Mouse (Mus musculus) midbrain, postnatal 0 days (tissue): ENCODE measurements around the gene Ugt2b36. TPM values are rescaled to one million over a fixed set of nuclear protein-coding genes. Genes with fewer than 3 reads are reported as not detected.
"Not testable (repeated sequence)": the region's sequence is repeated elsewhere in the genome, so short reads cannot be mapped to it uniquely, and the experiment has no call there.

Source experiments
- ATAC-seq: fragments of 200-750 bp; cut with Nextera tagmentation; 2 replicates; pipeline ENCODE4 v1.8.0; 2017; ENCODE audit warnings: moderate number of reproducible peaks, mild to moderate bottlenecking, moderate TSS enrichment, moderate library complexity; ENCODE audit not compliant: low FRiP score
- DNase-seq: peaks from one replicate; pipeline ENCODE4 v3.0.0-alpha.2; 2015; ENCODE audit warnings: low spot score
- H3K27ac ChIP-seq: fragments of 300-500 bp; sonication (generic); 2 replicates; pipeline ENCODE4 v1.5.1; 2014; ENCODE audit warnings: low read depth, mild to moderate bottlenecking, low read length, mixed read lengths
- H3K27me3 ChIP-seq: fragments of 300-500 bp; sonication (generic); 2 replicates; pipeline ENCODE4 v1.6.1; 2014; ENCODE audit warnings: low read length, control low read depth, mixed read lengths; ENCODE audit not compliant: insufficient read depth
- H3K36me3 ChIP-seq: fragments of 300-500 bp; sonication (generic); 2 replicates; pipeline ENCODE4 v1.6.1; 2014; ENCODE audit warnings: low read length, control low read depth, mixed read lengths; ENCODE audit not compliant: insufficient read depth
- H3K4me1 ChIP-seq: fragments of 300-500 bp; sonication (generic); 2 replicates; pipeline ENCODE4 v1.6.1; 2014; ENCODE audit warnings: mild to moderate bottlenecking, control low read depth, antibody characterized with exemption, low read length, mixed read lengths; ENCODE audit not compliant: insufficient read depth
- H3K4me2 ChIP-seq: fragments of 300-500 bp; sonication (generic); 2 replicates; pipeline ENCODE4 v1.6.1; 2014; ENCODE audit warnings: low read depth, mild to moderate bottlenecking, low read length, mixed read lengths; ENCODE audit not compliant: poor library complexity, severe bottlenecking
- H3K4me3 ChIP-seq: fragments of 300-500 bp; sonication (generic); 2 replicates; pipeline ENCODE4 v1.5.1; 2014; ENCODE audit warnings: low read depth, mild to moderate bottlenecking, low read length, moderate library complexity
- H3K9ac ChIP-seq: fragments of 300-500 bp; sonication (generic); replicated peaks from 2 replicates; pipeline ENCODE4 v1.6.1; 2014; ENCODE audit warnings: mild to moderate bottlenecking, low read length, moderate library complexity, mixed read lengths; ENCODE audit not compliant: poor library complexity, severe bottlenecking
- H3K9me3 ChIP-seq: fragments of 300-500 bp; sonication (generic); 2 replicates; pipeline ENCODE4 v1.6.1; 2016; ENCODE audit warnings: low read length, control low read depth
- CTCF ChIP-seq: IDR thresholded peaks from 2 replicates; pipeline ENCODE4 v1.5.1; 2016; ENCODE audit warnings: antibody characterized with exemption, mild to moderate bottlenecking
- WGBS: fragments of 180-500 bp; shearing (Covaris S2); extraction: QIAGEN DNeasy Blood & Tissue Kit; methylation state at CpG from one replicate; pipeline ENCODE4 v1.1.7; 2014; 5-methylcytosine and 5-hydroxymethylcytosine counted together
- polyA plus RNA-seq: library from polyadenylated mRNA; unstranded; fragments of >200 nt; fragmentation: Nextera tagmentation; extraction: Ambion mirVana; gene quantifications from 2 replicates; pipeline ENCODE4 v1.2.1, GENCODE M21; 2015
- total RNA-seq: library from RNA; depleted of rRNA; stranded (reverse); fragments of >200 nt; gene quantifications from 2 replicates; pipeline ENCODE4 v1.2.3, GENCODE M21; 2014; rRNA removed

Gene Ugt2b36
- total RNA-seq, result not detected in 2 replicates
- polyA plus RNA-seq, result not detected in 2 replicates

DNA sequence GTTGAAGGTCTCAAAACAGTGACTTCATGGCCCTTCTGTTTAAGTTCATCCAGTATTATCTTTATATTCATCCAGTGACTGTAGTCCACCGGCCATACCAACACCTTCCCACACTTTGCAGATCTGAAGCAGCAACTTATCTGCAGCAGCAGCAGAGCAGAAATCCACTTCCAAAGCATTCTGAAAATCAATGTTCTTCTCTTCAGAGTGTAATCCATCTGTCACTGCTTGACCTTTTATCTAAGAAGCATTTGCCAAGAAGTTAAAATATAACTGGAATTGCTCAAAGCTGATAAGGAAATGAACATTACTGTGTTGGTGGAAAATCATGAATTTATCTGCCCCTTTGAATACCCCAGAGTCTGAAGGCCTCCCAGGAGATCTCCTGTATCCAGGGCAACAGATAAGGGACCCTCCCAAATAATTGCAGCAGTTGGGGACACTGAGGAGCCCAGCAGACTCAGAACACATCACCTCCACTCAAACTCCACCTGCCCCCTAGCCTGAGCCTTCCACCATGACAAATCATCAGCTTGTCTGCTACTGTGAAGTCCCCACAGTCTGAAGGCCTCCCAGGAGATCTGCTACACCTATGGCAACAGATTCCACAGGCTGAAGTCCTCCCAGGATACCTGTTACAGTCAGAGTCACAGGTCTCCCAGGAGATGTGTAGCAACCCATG is at the start of gene Ugt2b36:
Gene Ugt2b36 (minus strand): TSS at position 210 of the 682 bp plus-strand sequence.
- WGBS, result 84% methylated on average over 1 of the region's 1 CpGs
- Histone ChIP-seq H3K36me3 (no peaks in the 10 kb centered on the region), H3K4me1 (no peaks in the 10 kb centered on the region), H3K4me3 (no peak within 1 kb of the TSS), H3K4me2 (no peak within 1 kb of the TSS), H3K27ac (no peak within 1 kb of the TSS), H3K9me3 (no peaks in the 10 kb centered on the region), H3K9ac (no peak within 1 kb of the TSS), H3K27me3 (no peaks in the 10 kb centered on the region)
- no peak for TF ChIP-seq CTCF
- no peak for DNase-seq
- ATAC-seq, result no peak

DNA sequence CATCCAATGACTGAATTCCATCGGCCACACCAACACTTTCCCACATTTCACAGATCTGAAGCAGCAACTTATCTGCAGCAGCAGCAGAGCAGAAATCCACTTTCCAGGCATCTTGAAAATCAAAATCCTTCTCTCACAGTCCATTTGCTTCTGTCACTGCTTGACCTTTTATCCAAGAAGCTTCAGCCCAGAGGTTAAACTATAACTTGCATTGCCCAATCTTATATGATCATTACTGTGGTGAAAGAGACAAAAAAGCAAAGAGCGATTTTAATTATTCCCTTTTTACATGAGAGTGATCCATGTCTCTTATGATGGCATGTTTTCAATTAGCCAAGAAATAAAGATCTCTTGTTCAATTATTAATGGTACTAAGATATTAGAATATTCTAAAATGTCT is 47.8 kb upstream of the Ugt2b36 start, which contains the start of gene Ugt2b5:
Gene Ugt2b5 (minus strand): TSS at position 123 of the 400 bp plus-strand sequence.
- DNase-seq, H3K4me2 ChIP-seq, H3K36me3 ChIP-seq, H3K27me3 ChIP-seq, H3K4me1 ChIP-seq, H3K9me3 ChIP-seq, ATAC-seq, H3K9ac ChIP-seq, H3K4me3 ChIP-seq, H3K27ac ChIP-seq: not testable (repeated sequence)
- WGBS, result 97% methylated on average over 1 of the region's 2 CpGs

DNA sequence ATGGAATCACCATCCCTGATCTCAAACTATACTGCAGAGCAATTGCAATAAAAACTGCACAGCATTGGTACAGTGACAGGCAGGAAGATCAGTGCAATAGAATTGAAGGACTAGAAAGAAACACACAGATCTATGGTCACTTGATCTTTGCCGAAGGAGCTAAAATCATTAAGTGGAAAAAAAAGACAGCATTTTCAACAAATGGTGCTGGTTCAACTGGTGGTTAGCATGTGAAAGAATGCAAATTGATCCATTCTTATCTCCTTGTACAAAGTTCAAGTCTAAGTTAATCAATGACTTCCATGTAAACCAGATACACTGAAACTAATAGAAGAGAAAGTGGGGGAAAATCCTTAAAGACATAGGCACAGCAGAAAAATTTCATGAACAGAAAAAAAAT is 11.3 kb upstream of the Ugt2b36 start:
- H3K4me3 ChIP-seq, H3K4me2 ChIP-seq, H3K27me3 ChIP-seq, H3K36me3 ChIP-seq, H3K9me3 ChIP-seq, DNase-seq, H3K4me1 ChIP-seq, H3K27ac ChIP-seq, H3K9ac ChIP-seq, ATAC-seq: not testable (repeated sequence)
- 89% methylated on average over 1 of the region's 1 CpGs for WGBS

DNA sequence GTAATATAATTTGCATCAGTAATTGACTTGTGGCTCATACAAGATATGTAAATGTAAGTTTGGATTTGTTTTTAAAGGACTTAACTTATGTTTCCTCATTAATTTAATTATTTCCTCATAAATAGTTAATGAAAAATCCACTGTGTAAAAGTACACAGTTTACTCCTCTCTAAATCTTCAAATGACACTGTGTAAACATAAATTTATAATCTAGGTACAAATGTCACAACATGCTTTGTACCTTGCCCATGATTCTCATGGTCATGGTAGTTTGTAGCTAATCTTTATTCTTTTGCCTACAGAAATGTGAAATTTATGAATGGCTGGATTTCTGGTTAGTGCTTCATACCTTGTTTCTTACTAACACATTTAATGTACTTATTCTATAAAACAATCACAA is 1.2 kb downstream of the Ugt2b36 start:
- DNase-seq, result no peak
- no peaks in the 10 kb centered on the region for H3K36me3 ChIP-seq
- H3K4me3 ChIP-seq, result no peak overlapping the region
- TF ChIP-seq CTCF, result no peak
- H3K27me3 ChIP-seq, result no peaks in the 10 kb centered on the region
- H3K4me1 ChIP-seq, result no peaks in the 10 kb centered on the region
- no peaks in the 10 kb centered on the region for H3K9me3 ChIP-seq
- no peak overlapping the region for H3K27ac ChIP-seq
- no peak overlapping the region for H3K9ac ChIP-seq
- ATAC-seq, result no peak
- no peak overlapping the region for H3K4me2 ChIP-seq

DNA sequence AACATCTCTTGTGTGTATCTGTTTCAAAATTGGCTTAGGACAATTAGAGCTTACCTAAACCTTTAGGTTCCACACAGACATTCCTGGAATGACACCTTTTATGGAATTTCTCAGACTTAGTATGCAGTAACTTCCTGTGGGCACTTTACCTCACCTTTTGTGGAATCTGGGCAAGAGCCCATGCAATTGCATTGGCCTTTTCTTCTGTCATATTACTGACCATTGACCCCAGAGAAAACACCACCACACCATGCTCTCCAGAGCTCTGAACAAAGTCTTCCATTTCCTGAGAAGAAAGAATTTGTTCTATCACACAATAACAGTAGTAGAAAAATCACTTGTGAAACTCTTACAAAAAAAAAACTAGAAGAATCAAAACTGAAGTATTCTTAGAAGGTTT is 3.1 kb downstream of the Ugt2b36 start:
- DNase-seq (no peak), ATAC-seq (no peak)
- H3K4me1 ChIP-seq, result no peaks in the 10 kb centered on the region
- H3K4me2 ChIP-seq, result no peak overlapping the region
- H3K9ac ChIP-seq, result no peak overlapping the region
- H3K27ac ChIP-seq, result no peak overlapping the region
- no peaks in the 10 kb centered on the region for H3K36me3 ChIP-seq
- no peak overlapping the region for H3K4me3 ChIP-seq
- TF ChIP-seq CTCF, result no peak
- no peaks in the 10 kb centered on the region for H3K9me3 ChIP-seq
- no peaks in the 10 kb centered on the region for H3K27me3 ChIP-seq

DNA sequence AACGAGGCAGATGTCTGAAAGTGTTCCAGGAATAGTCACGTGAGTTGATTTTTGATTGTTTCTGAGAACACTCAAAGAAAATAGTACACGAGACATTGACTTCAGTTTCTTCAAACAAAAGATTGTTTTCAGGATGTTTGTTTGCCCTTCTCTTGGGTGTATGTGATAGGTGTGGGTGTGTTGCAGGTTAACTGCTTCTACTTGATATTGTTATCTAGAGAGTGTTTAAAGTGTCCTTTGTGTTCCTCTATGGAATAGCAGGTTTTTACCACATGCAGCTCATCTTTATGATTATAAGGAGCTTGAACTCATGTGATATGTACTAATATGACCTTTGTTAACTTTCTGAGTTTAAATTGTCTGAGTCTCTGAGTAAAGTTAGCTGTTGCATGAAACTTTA is 6.1 kb downstream of the Ugt2b36 start:
- no peak overlapping the region for H3K9ac ChIP-seq
- H3K9me3 ChIP-seq, result no peaks in the 10 kb centered on the region
- H3K36me3 ChIP-seq, result no peaks in the 10 kb centered on the region
- no peaks in the 10 kb centered on the region for H3K4me1 ChIP-seq
- TF ChIP-seq CTCF, result no peak
- H3K27me3 ChIP-seq, result no peaks in the 10 kb centered on the region
- ATAC-seq (no peak), DNase-seq (no peak)
- H3K4me3 ChIP-seq, result no peak overlapping the region
- H3K27ac ChIP-seq, result no peak overlapping the region
- 77% methylated on average over 3 of the region's 3 CpGs for WGBS
- H3K4me2 ChIP-seq, result no peak overlapping the region
